19 mouse cellular contexts compared by ENCODE assay signal in genomic region chr3:157217794-157218193, GRCm38 (mm10).
DNase-seq lines count a peak whose midpoint lies in the region; ATAC-seq and TF ChIP-seq lines count a peak whose summit lies in the region.
"Had no signal": no experiment of that assay in that cellular context is flagged by ENCODE, and none has a peak within 500 bp of the region (broad histone marks: within the 10 kb centered on the region; RNA-seq: fewer than 3 reads in every experiment).

No protein-coding gene starts in this region.

- no peaks in the 10 kb centered on the region for H3K4me1 ChIP-seq in heart, adult 2 months (ENCODE audit: control insufficient read depth, insufficient read depth, low read length)
- H3K4me1 ChIP-seq in forebrain, embryonic 14.5 days (ENCODE audit: control insufficient read depth, insufficient read depth, low read length) = peaks cover 12% of the 10 kb centered on the region; the same call in 1 of the 2 replicates
- H3K4me1 ChIP-seq in hindbrain, embryonic 15.5 days (replicated peaks) = peaks cover 23% of the 10 kb centered on the region
- H3K4me1 ChIP-seq in midbrain, embryonic 15.5 days = peaks cover 23% of the 10 kb centered on the region
- H3K4me1 ChIP-seq: embryonic facial prominence, embryonic 13.5 days had no signal

- no peak for TF ChIP-seq POLR2A in heart, adult 2 months (IDR thresholded peaks at IDR 0.05; ENCODE audit: insufficient read depth, low read depth, low read length)

- no peak overlapping the region for H3K27ac ChIP-seq in heart, adult 2 months
- H3K27ac ChIP-seq in forebrain, embryonic 14.5 days (ENCODE audit: low read depth, low read length) = 0 out of 2 replicates have a peak overlapping the region, but pooled peaks have one; percentile 14
- peak overlapping the region; percentile 23 for H3K27ac ChIP-seq in hindbrain, embryonic 15.5 days (replicated peaks)
- H3K27ac ChIP-seq in midbrain, embryonic 15.5 days = peak overlapping the region; percentile 70
- H3K27ac ChIP-seq: embryonic facial prominence, embryonic 13.5 days; macrophage had no signal

- 69% methylated on average over 2 of the region's 2 CpGs for WGBS in heart, adult 2 months
- WGBS in forebrain, embryonic 14.5 days = 24% methylated on average over 2 of the region's 2 CpGs
- WGBS in hindbrain, embryonic 15.5 days = 27% methylated on average over 2 of the region's 2 CpGs
- WGBS in midbrain, embryonic 15.5 days = 11% methylated on average over 2 of the region's 2 CpGs

- TF ChIP-seq EP300 in heart, adult 2 months (IDR thresholded peaks at IDR 0.05; ENCODE audit: insufficient read depth, low read depth, low read length) = no peak

- no peaks in the 10 kb centered on the region for H3K36me3 ChIP-seq in heart, adult 2 months (ENCODE audit: control insufficient read depth, insufficient read depth, low read length)
- no peaks in the 10 kb centered on the region for H3K36me3 ChIP-seq in forebrain, embryonic 14.5 days (ENCODE audit: control insufficient read depth, insufficient read depth, low read length)
- no peaks in the 10 kb centered on the region for H3K36me3 ChIP-seq in hindbrain, embryonic 15.5 days
- no peaks in the 10 kb centered on the region for H3K36me3 ChIP-seq in midbrain, embryonic 15.5 days (replicated peaks)
- H3K36me3 ChIP-seq: embryonic facial prominence, embryonic 13.5 days had no signal

- no peaks in the 10 kb centered on the region for H3K79me2 ChIP-seq in heart, adult 2 months (replicated peaks; ENCODE audit: control insufficient read depth, insufficient read depth, low read length)

- intact Hi-C loops in heart, adult 2 months (cut with DNase I) = no loop called here

- H3K9ac ChIP-seq in heart, adult 2 months (ENCODE audit: low read depth, low read length) = no peak overlapping the region
- no peak overlapping the region for H3K9ac ChIP-seq in forebrain, embryonic 14.5 days (ENCODE audit: low read length)
- H3K9ac ChIP-seq in hindbrain, embryonic 15.5 days = no peak overlapping the region
- no peak overlapping the region for H3K9ac ChIP-seq in midbrain, embryonic 15.5 days
- H3K9ac ChIP-seq: embryonic facial prominence, embryonic 13.5 days; lung, embryonic 14.5 days had no signal

- H3K4me2 ChIP-seq in forebrain, embryonic 14.5 days (ENCODE audit: low read length) = no peak overlapping the region
- H3K4me2 ChIP-seq in hindbrain, embryonic 15.5 days = no peak overlapping the region
- H3K4me2 ChIP-seq in midbrain, embryonic 15.5 days = no peak overlapping the region
- H3K4me2 ChIP-seq: embryonic facial prominence, embryonic 13.5 days; liver, embryonic 11.5 days; lung, embryonic 14.5 days had no signal

- no peak overlapping the region for H3K4me3 ChIP-seq in heart, adult 2 months
- no peak overlapping the region for H3K4me3 ChIP-seq in forebrain, embryonic 14.5 days (ENCODE audit: low read depth, low read length)
- no peak overlapping the region for H3K4me3 ChIP-seq in hindbrain, embryonic 15.5 days
- no peak overlapping the region for H3K4me3 ChIP-seq in midbrain, embryonic 15.5 days
- H3K4me3 ChIP-seq: embryonic facial prominence, embryonic 13.5 days had no signal

- peak; percentile 60 for DNase-seq in heart, adult 11 months
- no peak for DNase-seq in heart, adult 2 months
- DNase-seq in forebrain, embryonic 14.5 days (ENCODE audit: low spot score) = peak; percentile 38
- DNase-seq in ovary, postnatal 36 days (ENCODE audit: low spot score) = no peak
- DNase-seq: adrenal gland, adult 2 months; cerebellum, adult 2 months; gastrocnemius, postnatal 10 days; kidney, adult 9 months; kidney, postnatal 36 days; layer of hippocampus, postnatal 36 days; lung, embryonic 14.5 days; spleen, adult 18-20 months had no signal

- peak; percentile 22; the same call in 1 of the 2 replicates for ATAC-seq in forebrain, embryonic 14.5 days
- 0 out of 2 replicates have a peak, but pooled peaks have one; percentile 15 for ATAC-seq in hindbrain, embryonic 15.5 days (ENCODE audit: low FRiP score, low read depth)
- peak; percentile 81 for ATAC-seq in midbrain, embryonic 15.5 days (replicated peaks)
- ATAC-seq in monocyte, adult 5-6 weeks (replicated peaks; ENCODE audit: insufficient number of reproducible peaks, low FRiP score, low TSS enrichment, poor library complexity, severe bottlenecking) = no peak
- ATAC-seq in erythroid progenitor cell, adult 5-6 weeks (replicated peaks; ENCODE audit: low FRiP score, poor library complexity, severe bottlenecking) = no peak

- H3K27me3 ChIP-seq in heart, adult 2 months (ENCODE audit: control insufficient read depth, insufficient read depth, low read length) = no peaks in the 10 kb centered on the region
- H3K27me3 ChIP-seq in forebrain, embryonic 14.5 days (replicated peaks; ENCODE audit: control insufficient read depth, insufficient read depth, low read length) = no peaks in the 10 kb centered on the region
- no peaks in the 10 kb centered on the region for H3K27me3 ChIP-seq in hindbrain, embryonic 15.5 days
- H3K27me3 ChIP-seq in midbrain, embryonic 15.5 days (replicated peaks) = no peaks in the 10 kb centered on the region
- H3K27me3 ChIP-seq: embryonic facial prominence, embryonic 13.5 days had no signal

- no peaks in the 10 kb centered on the region for H3K9me3 ChIP-seq in forebrain, embryonic 14.5 days (replicated peaks; ENCODE audit: control insufficient read depth, low read length)
- no peaks in the 10 kb centered on the region for H3K9me3 ChIP-seq in hindbrain, embryonic 15.5 days
- no peaks in the 10 kb centered on the region for H3K9me3 ChIP-seq in midbrain, embryonic 15.5 days
- H3K9me3 ChIP-seq: embryonic facial prominence, embryonic 13.5 days had no signal

- no peak for TF ChIP-seq CTCF in heart, adult 2 months (IDR thresholded peaks at IDR 0.05)

Comparison
In these comparisons a context has a peak if more than half of its experiments do, and no peak if none do; other contexts are left out.
1. DNase-seq: peak in heart, adult 11 months (single experiment) and forebrain, embryonic 14.5 days (single experiment); none in heart, adult 2 months (0 of 2) and ovary, postnatal 36 days (single experiment).
2. ATAC-seq: peak in forebrain, embryonic 14.5 days (single experiment), hindbrain, embryonic 15.5 days (single experiment) and midbrain, embryonic 15.5 days (single experiment); none in monocyte, adult 5-6 weeks (single experiment) and erythroid progenitor cell, adult 5-6 weeks (single experiment).